Mouse (Mus musculus): ENCODE measurements at regions not wholly inside any gene's neighbourhood (a gene's known extent, or its start where the extent isn't known, plus 50 kb on each side); places are given as distances from the start of the nearest gene placed in this dataset.

- no peak for TF ChIP-seq POLR2A (IDR thresholded peaks at IDR 0.05; ENCODE audit: low read depth, low read length)
- no peak for TF ChIP-seq CTCF (conservative IDR thresholded peaks at IDR 0.05; ENCODE audit: insufficient read depth, insufficient read length, low read depth, low read length)
Measured at GRCm38 (mm10) chr7:136214415-136214814, 498.3 kb upstream of the Mki67 start.
